Mouse (Mus musculus) T-helper 1 cell (primary cell): Measurements from ENCODE around the gene Galm.
"Not testable (repeated sequence)": the region's sequence is repeated elsewhere in the genome, so short reads cannot be mapped to it uniquely, and the experiment has no call there.

Source experiments
- in situ Hi-C: fragments of 300-600 bp; cut with MboI, MseI; formaldehyde crosslinking; loops from one replicate; pipeline ENCODE4 v1.15.1; 2025; ENCODE audit warnings: high pct_unique_total_duplicates

The Galm gene

DNA sequence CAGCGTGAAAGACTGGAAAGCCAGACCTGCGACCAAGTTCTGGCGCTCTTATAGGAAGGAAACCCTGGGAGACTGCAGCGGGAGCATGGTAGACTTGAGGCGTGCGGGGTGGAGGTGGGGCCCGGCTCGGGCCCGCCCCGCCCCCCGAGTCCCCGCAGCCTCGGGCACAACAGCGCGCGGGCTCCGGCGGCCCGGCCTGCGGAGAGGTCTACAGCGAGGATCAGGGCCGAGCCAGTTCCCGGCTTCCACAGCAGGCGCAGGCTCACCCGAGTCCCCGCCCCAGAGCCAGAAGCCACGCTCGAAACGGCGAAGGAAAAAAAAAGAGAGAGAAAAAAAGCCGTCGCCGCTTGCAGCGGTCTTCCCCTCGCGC, 79.0 kb downstream of the Galm start:
- in situ Hi-C loops, result no loop called here

DNA sequence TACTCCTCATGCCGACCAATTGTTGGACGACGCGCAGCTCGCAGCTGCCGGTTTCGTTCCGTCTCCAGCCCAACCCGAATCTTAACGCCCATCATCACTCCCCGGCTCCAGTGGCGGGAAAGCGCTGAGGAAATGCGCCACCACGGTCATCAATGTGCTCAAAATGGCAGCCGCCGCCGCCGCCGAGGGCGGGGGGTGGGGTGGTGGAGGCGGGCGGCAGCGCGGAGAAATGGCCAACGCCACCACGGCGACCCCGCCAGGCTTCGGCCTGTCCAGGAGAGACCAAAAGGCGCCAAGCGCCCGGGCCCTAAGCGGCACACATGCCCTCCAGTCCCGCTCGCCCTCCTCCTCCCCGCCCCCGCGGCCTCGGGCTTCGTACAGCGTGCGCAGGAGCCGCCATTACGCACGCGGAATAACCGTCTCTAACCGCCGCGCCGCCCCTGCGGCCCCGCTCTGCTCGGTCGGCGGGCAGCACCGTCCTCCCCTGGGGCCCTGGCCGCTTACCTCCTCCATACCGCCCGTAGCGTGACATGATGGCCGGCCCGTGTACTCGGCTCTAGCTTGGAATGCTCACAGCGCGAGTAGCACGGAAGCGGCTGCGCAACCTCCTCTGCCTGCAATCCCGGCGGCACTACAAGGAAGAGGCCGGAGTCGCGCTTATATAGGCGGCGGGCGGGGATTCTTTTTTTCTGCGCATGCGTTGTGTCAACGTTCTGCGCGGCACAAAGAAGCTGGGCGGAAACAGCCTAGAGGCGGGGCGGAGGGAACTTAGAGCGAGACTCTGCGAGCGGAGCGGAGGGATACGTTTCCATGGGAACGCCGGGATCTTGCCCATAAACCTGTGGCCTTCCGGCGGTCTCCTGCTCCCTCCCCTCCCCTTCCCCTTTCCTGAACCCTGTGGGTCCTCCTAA, 79.7 kb downstream of the Galm start, which contains the start of the genes Srsf7 and Ttc39d:
Gene Srsf7, minus strand, starts transcription at position 637 of the 911 bp plus-strand sequence.
Gene Ttc39d, plus strand, starts transcription at position 790 of the 911 bp plus-strand sequence.
- in situ Hi-C loops, result no loop called here

GRCm38 (mm10) chr17:80213998-80214397, 86.7 kb downstream of the Galm start:
- in situ Hi-C loops, result not testable (repeated sequence)

- in situ Hi-C loops, result no loop called here
These were observed 92.9 kb downstream of the Galm start for GRCm38 (mm10) chr17:80220131-80220530.

- in situ Hi-C loops, result no loop called here
These were observed 93.9 kb downstream of the Galm start for GRCm38 (mm10) chr17:80221202-80221601.

- in situ Hi-C loops, result no loop called here
These were observed 94.8 kb downstream of the Galm start for GRCm38 (mm10) chr17:80221890-80222628.

- in situ Hi-C loops, result no loop called here
These were observed 96.6 kb downstream of the Galm start for GRCm38 (mm10) chr17:80223829-80224228.

GRCm38 (mm10) chr17:80224326-80225116, 97.2 kb downstream of the Galm start, which contains the start of gene Gemin6:
Gene Gemin6, plus strand, starts transcription at chr17:80224441.
- in situ Hi-C loops, result no loop called here

- in situ Hi-C loops, result not testable (repeated sequence)
These were observed 97.9 kb downstream of the Galm start for GRCm38 (mm10) chr17:80225142-80225541.

DNA sequence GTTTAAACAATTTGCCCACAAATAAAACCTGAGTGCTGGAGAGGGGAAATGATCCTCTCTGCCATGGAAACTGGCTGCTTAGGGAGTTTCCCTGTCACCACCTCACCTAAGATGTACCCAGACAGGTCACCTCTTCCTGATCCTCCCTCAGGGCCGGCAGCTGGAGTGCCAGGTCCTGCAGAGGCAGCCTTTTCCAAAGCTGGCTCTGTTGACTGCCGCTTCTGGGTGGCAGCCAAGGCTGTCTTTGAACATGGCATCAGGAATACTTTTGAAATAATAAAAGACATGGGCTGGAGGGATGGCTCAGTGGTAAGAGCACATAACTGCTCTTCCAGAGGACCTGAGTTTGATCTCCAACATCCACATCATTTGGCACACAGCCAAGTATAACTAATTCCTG, 102.1 kb downstream of the Galm start:
- in situ Hi-C loops, result no loop called here

DNA sequence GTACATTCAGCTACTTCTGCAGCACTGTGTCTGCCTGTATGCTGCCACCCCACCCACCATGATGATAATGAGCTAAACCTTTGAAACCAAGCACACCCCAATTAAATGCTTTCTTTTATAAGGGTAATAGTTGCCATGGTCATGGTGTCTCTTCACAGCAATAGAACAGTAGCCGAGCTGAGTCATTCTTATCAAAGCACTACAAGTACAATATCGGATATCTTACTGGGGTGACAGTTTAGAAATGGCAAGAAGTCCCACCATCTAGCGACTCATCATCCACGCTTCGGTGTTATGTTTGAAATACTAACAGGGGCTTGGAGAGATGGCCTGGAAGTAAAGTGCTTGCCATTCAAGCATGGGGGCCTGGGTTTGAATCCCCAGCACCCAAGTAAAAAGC, 106.6 kb downstream of the Galm start:
- in situ Hi-C loops, result no loop called here

DNA sequence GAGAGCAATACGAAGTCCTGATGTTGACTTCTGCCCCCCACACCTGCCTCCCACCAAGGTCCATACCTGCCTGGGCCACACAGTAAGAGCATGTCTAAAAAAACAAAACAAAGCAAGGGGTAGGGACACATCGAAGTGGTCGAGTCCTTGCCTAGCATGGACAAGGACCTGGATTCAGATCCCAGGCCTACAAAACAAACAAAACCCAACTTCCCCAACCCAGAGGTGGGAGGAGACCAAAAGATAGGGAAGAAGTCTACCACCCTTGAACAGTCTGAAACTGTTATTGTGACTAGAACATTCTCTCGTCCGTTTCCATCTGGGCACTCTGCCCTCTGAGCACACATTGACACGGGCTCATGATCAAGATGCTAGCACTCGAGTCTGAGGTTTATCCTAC, 107.1 kb downstream of the Galm start:
- in situ Hi-C loops, result no loop called here
